Mouse (Mus musculus): Measurements from ENCODE around the gene Tnfaip8l1.

- TF ChIP-seq CTCF (IDR thresholded peaks at IDR 0.05; ENCODE audit: borderline replicate concordance, insufficient read depth, low read depth, low read length): no peak
- TF ChIP-seq POLR2A (IDR thresholded peaks at IDR 0.05; ENCODE audit: borderline replicate concordance, insufficient read depth, low read length): no peak
Measured at GRCm38 (mm10) chr17:56121826-56122225, 40.5 kb upstream of the Tnfaip8l1 start, which contains the start of gene Lrg1.

Data from cerebellum, adult 2 months (tissue).